Mouse (Mus musculus): ENCODE measurements at regions not wholly inside any gene's neighbourhood (a gene's known extent, or its start where the extent isn't known, plus 50 kb on each side); places are given as distances from the start of the nearest gene placed in this dataset.

GRCm38 (mm10) chr15:52167811-52168210 is 1716.9 kb upstream of the Gm7489 start:
- Histone ChIP-seq H3K36me3 (no peaks in the 10 kb centered on the region), H3K27me3 (ENCODE audit: low read depth, poor library complexity, severe bottlenecking) (no peaks in the 10 kb centered on the region), H3K9me3 (replicated peaks) (no peaks in the 10 kb centered on the region), H3K4me1 (no peaks in the 10 kb centered on the region), H3K27ac (no peak overlapping the region), H3K4me3 (no peak overlapping the region)
- WGBS: 86% methylated on average over 5 of the region's 5 CpGs
- no peak for DNase-seq (ENCODE audit: low spot score)

DNA sequence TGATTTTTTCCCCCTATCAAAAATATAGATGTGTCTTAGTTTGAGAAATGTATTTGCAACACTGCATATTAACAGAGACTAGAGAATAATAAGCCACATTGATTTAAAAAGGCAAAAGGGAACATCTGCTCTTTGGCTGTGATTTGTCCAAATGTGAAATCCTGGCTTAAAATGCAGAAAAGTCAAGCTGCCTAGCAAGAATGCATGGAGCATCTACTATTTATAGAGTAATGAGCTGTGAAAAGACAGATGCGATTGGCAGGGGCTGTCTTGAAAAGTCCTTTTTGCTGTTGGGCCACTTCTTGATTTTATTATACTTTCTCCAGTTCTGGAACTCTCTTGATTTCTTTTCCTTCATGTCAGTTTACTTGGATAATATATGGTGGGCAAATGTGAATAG is 1707.8 kb upstream of the Gm7489 start:
- Histone ChIP-seq H3K27me3 (ENCODE audit: low read depth, poor library complexity, severe bottlenecking) (no peaks in the 10 kb centered on the region), H3K36me3 (no peaks in the 10 kb centered on the region), H3K9me3 (replicated peaks) (no peaks in the 10 kb centered on the region), H3K27ac (no peak overlapping the region), H3K4me3 (no peak overlapping the region), H3K4me1 (no peaks in the 10 kb centered on the region)
- WGBS: 85% methylated on average over 1 of the region's 1 CpGs
- DNase-seq (ENCODE audit: low spot score): no peak

GRCm38 (mm10) chr15:52178668-52179067 is 1706.0 kb upstream of the Gm7489 start:
- Histone ChIP-seq H3K4me3 (no peak overlapping the region), H3K27me3 (ENCODE audit: low read depth, poor library complexity, severe bottlenecking) (no peaks in the 10 kb centered on the region), H3K27ac (no peak overlapping the region), H3K4me1 (no peaks in the 10 kb centered on the region), H3K36me3 (no peaks in the 10 kb centered on the region), H3K9me3 (replicated peaks) (no peaks in the 10 kb centered on the region)
- DNase-seq (ENCODE audit: low spot score): no peak
- WGBS: 90% methylated on average over 3 of the region's 3 CpGs

DNA sequence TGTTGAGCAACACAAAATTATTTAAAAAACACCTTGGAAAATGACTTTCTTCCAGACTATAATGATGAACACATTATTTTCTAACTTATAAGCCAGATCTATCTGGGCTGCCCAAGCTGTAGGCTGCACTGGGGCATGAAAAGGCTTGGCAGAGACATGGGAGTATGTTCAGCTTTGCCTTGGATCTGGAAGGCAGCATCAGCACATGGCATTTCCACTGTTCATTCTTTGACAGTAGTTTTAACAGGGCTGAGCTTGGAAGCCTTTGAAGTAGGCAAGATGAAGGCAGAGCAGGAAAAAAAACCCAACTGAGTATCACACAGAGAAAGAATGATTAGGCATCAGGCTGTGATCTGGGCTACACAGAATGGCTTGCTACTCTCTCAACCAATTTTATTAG is 1705.3 kb upstream of the Gm7489 start:
- Histone ChIP-seq H3K27me3 (ENCODE audit: low read depth, poor library complexity, severe bottlenecking) (no peaks in the 10 kb centered on the region), H3K27ac (no peak overlapping the region), H3K9me3 (replicated peaks) (no peaks in the 10 kb centered on the region), H3K4me3 (no peak overlapping the region), H3K4me1 (no peaks in the 10 kb centered on the region), H3K36me3 (no peaks in the 10 kb centered on the region)
- DNase-seq (ENCODE audit: low spot score): no peak

GRCm38 (mm10) chr15:52191176-52191575 is 1693.5 kb upstream of the Gm7489 start:
- Histone ChIP-seq H3K27me3 (ENCODE audit: low read depth, poor library complexity, severe bottlenecking) (no peaks in the 10 kb centered on the region), H3K9me3 (replicated peaks) (no peaks in the 10 kb centered on the region), H3K36me3 (no peaks in the 10 kb centered on the region), H3K27ac (no peak overlapping the region), H3K4me1 (no peaks in the 10 kb centered on the region), H3K4me3 (no peak overlapping the region)
- WGBS: 71% methylated on average over 3 of the region's 3 CpGs
- DNase-seq (ENCODE audit: low spot score): no peak

- H3K27me3 ChIP-seq (ENCODE audit: low read depth, poor library complexity, severe bottlenecking): no peaks in the 10 kb centered on the region
- no peaks in the 10 kb centered on the region for H3K9me3 ChIP-seq (replicated peaks)
- no peaks in the 10 kb centered on the region for H3K4me1 ChIP-seq
- 90% methylated on average over 3 of the region's 3 CpGs for WGBS
- DNase-seq (ENCODE audit: low spot score): no peak
- no peak overlapping the region for H3K4me3 ChIP-seq
- no peaks in the 10 kb centered on the region for H3K36me3 ChIP-seq
- no peak overlapping the region for H3K27ac ChIP-seq
Observed at GRCm38 (mm10) chr15:52207271-52207670, 1677.4 kb upstream of the Gm7489 start.

- Histone ChIP-seq H3K9me3 (replicated peaks) (no peaks in the 10 kb centered on the region), H3K4me3 (no peak overlapping the region), H3K27ac (no peak overlapping the region), H3K4me1 (no peaks in the 10 kb centered on the region), H3K27me3 (ENCODE audit: low read depth, poor library complexity, severe bottlenecking) (no peaks in the 10 kb centered on the region), H3K36me3 (no peaks in the 10 kb centered on the region)
- DNase-seq (ENCODE audit: low spot score): no peak
- WGBS: 91% methylated on average over 5 of the region's 5 CpGs
Observed at GRCm38 (mm10) chr15:52232442-52232841, 1652.3 kb upstream of the Gm7489 start.

DNA sequence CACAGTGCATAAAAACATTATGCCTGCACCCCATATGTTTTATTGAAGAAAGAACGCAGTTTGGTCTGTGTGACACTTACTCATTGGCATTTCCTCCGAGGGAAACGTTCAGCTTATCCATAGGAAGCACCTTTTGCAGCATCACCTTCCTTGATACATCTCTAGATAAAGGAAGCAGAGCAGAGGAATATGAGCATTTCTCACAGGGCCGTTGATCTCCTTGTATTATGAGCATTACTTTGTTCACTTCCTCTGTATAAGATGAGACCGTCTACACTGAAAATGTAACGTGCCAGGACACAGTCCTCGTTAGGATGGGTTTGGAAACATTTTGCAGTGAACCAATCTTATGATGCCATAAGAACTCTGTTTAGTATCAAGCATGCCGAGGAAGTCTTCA is 1648.5 kb upstream of the Gm7489 start:
- DNase-seq (ENCODE audit: low spot score): no peak
- 61% methylated on average over 8 of the region's 8 CpGs for WGBS
- Histone ChIP-seq H3K4me3 (no peak overlapping the region), H3K27me3 (ENCODE audit: low read depth, poor library complexity, severe bottlenecking) (no peaks in the 10 kb centered on the region), H3K4me1 (no peaks in the 10 kb centered on the region), H3K36me3 (no peaks in the 10 kb centered on the region), H3K27ac (no peak overlapping the region), H3K9me3 (replicated peaks) (no peaks in the 10 kb centered on the region)

DNA sequence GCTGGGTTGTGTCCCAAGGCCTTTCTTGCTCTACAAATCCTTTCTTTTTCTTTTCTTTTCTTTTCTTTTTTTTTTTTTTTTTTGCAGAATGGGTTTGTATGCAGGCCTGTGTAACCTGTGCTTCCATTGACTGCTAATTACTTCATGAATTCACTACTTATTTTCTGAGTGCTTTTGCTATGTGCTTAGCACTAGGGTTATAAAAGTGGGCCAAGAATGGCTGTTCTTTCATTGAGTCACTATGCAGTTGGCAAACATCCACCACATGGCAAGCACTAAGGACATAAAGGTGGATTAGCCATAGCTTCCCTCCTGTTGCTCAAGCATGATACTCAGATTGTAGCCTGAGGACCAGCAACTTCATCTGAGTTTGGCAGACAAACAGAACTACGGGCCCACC is 1641.8 kb upstream of the Gm7489 start:
- Histone ChIP-seq H3K27me3 (ENCODE audit: low read depth, poor library complexity, severe bottlenecking) (no peaks in the 10 kb centered on the region), H3K4me3 (no peak overlapping the region), H3K36me3 (no peaks in the 10 kb centered on the region), H3K27ac (no peak overlapping the region), H3K9me3 (replicated peaks) (no peaks in the 10 kb centered on the region), H3K4me1 (no peaks in the 10 kb centered on the region)
- no peak for DNase-seq (ENCODE audit: low spot score)
- WGBS: 94% methylated on average over 1 of the region's 1 CpGs
